Mouse (Mus musculus): ENCODE measurements around the gene Pcsk1n. TPM values are rescaled to one million over a fixed set of nuclear protein-coding genes. Genes with fewer than 3 reads are reported as not detected.

Gene Pcsk1n
- polyA plus RNA-seq, 1 experiment from 2014 or later, result 17.5 TPM

DNA sequence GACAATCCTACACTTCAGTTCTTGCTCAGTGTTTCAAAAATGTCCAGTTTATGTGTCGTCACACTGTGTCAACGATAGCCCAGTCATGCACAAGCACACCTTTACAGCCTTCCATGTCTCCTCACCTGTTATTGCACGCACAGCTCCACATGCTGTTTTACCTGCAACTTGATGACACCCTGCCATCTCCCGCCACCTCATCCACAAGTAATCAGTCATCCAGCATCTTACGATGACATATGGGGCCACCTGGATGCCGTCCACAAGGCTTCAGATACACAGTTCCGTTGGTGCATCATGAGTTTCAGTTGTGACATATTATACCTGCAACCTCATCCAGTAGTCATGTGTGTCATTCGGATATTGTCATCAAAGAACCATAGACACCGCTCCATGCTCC, 39.2 kb downstream of the Pcsk1n start:
- no peak overlapping the region for H3K9ac ChIP-seq (ENCODE audit: low read depth, low read length)
- ATAC-seq, result no peak
- H3K27me3 ChIP-seq (replicated peaks; ENCODE audit: control insufficient read depth, insufficient read depth, low read length), result no peaks in the 10 kb centered on the region
- no peak overlapping the region for H3K27ac ChIP-seq (ENCODE audit: low read depth, low read length)
- H3K4me2 ChIP-seq (replicated peaks; ENCODE audit: low read depth), result no peak overlapping the region
- H3K9me3 ChIP-seq (ENCODE audit: control insufficient read depth), result no peaks in the 10 kb centered on the region
- H3K4me3 ChIP-seq (ENCODE audit: low read depth, low read length), result no peak overlapping the region
- H3K36me3 ChIP-seq (ENCODE audit: control insufficient read depth, insufficient read depth), result no peaks in the 10 kb centered on the region
- 87% methylated on average over 9 of the region's 9 CpGs for WGBS
- no peaks in the 10 kb centered on the region for H3K4me1 ChIP-seq (replicated peaks; ENCODE audit: control insufficient read depth, insufficient read depth, low read length)
- TF ChIP-seq CTCF (IDR thresholded peaks at IDR 0.05; ENCODE audit: low read depth), result no peak

- TF ChIP-seq CTCF (IDR thresholded peaks at IDR 0.05; ENCODE audit: low read depth), result no peak
- no peaks in the 10 kb centered on the region for H3K36me3 ChIP-seq (ENCODE audit: control insufficient read depth, insufficient read depth)
- no peak overlapping the region for H3K9ac ChIP-seq (ENCODE audit: low read depth, low read length)
- H3K9me3 ChIP-seq (ENCODE audit: control insufficient read depth), result no peaks in the 10 kb centered on the region
- no peak for ATAC-seq
- H3K4me1 ChIP-seq (replicated peaks; ENCODE audit: control insufficient read depth, insufficient read depth, low read length), result no peaks in the 10 kb centered on the region
- no peak overlapping the region for H3K4me2 ChIP-seq (replicated peaks; ENCODE audit: low read depth)
- H3K27me3 ChIP-seq (replicated peaks; ENCODE audit: control insufficient read depth, insufficient read depth, low read length), result no peaks in the 10 kb centered on the region
- no peak overlapping the region for H3K27ac ChIP-seq (ENCODE audit: low read depth, low read length)
- no peak overlapping the region for H3K4me3 ChIP-seq (ENCODE audit: low read depth, low read length)
- WGBS, result 63% methylated on average over 7 of the region's 7 CpGs
Observed at GRCm38 (mm10) chrX:7963829-7964626, 44.4 kb downstream of the Pcsk1n start.

DNA sequence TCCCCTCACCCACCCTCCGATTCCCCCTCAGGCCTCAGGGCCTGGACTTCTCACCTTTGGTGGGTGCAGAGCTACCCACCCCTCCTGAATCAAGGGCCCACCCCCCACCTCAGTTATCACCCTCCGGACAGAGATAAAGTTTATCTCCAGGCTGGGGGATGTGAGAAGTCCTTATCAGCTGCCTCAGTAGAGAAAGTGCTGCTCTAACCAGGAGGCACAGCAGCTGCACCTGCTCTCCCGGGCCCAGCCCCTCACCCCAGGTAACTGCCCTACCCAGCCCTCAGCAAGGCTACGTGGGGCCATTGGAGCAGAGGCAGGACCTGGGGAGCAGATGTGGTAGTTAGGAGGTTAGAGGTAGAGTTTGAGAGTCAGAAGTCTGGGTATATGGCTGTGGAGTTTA, 46.5 kb downstream of the Pcsk1n start:
- Histone ChIP-seq H3K9me3 (ENCODE audit: control insufficient read depth) (no peaks in the 10 kb centered on the region), H3K4me3 (ENCODE audit: low read depth, low read length) (no peak overlapping the region), H3K27ac (ENCODE audit: low read depth, low read length) (no peak overlapping the region), H3K36me3 (ENCODE audit: control insufficient read depth, insufficient read depth) (no peaks in the 10 kb centered on the region), H3K27me3 (replicated peaks; ENCODE audit: control insufficient read depth, insufficient read depth, low read length) (no peaks in the 10 kb centered on the region), H3K4me1 (replicated peaks; ENCODE audit: control insufficient read depth, insufficient read depth, low read length) (no peaks in the 10 kb centered on the region), H3K9ac (ENCODE audit: low read depth, low read length) (no peak overlapping the region), H3K4me2 (replicated peaks; ENCODE audit: low read depth) (no peak overlapping the region)
- no peak for TF ChIP-seq CTCF (IDR thresholded peaks at IDR 0.05; ENCODE audit: low read depth)
- whole genome bisulfite sequencing, result 44% methylated on average over 4 of the region's 4 CpGs
- ATAC-seq, result no peak

GRCm38 (mm10) chrX:7967596-7968201, 48.1 kb downstream of the Pcsk1n start:
- H3K9ac ChIP-seq (ENCODE audit: low read depth, low read length), result no peak overlapping the region
- TF ChIP-seq CTCF (IDR thresholded peaks at IDR 0.05; ENCODE audit: low read depth), result no peak
- no peak overlapping the region for H3K27ac ChIP-seq (ENCODE audit: low read depth, low read length)
- no peak overlapping the region for H3K4me2 ChIP-seq (replicated peaks; ENCODE audit: low read depth)
- H3K36me3 ChIP-seq (ENCODE audit: control insufficient read depth, insufficient read depth), result no peaks in the 10 kb centered on the region
- no peaks in the 10 kb centered on the region for H3K27me3 ChIP-seq (replicated peaks; ENCODE audit: control insufficient read depth, insufficient read depth, low read length)
- no peak for ATAC-seq
- no peak overlapping the region for H3K4me3 ChIP-seq (ENCODE audit: low read depth, low read length)
- no peaks in the 10 kb centered on the region for H3K4me1 ChIP-seq (replicated peaks; ENCODE audit: control insufficient read depth, insufficient read depth, low read length)
- H3K9me3 ChIP-seq (ENCODE audit: control insufficient read depth), result no peaks in the 10 kb centered on the region
- 78% methylated on average over 8 of the region's 9 CpGs for WGBS

DNA sequence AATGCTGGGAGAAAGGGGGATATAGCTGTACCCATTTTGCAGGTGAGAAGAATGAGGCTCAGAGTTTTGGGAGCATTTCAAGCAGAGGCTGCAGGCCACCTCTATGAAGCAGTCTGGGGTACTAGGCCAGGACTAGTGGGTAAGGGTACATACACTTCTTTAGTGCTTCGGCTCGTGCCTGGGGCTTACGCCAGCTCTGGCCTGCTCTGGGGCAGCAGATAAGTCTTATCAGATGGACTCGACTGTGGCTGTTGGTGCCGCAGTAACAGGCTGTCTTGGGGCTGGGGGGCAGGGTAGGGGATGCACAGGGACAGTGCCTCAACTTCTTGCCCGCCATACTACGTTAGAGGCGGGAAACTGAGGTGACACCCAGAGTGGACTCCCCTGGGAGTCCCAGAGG, 48.6 kb downstream of the Pcsk1n start:
- no peak for ATAC-seq
- WGBS, result 73% methylated on average over 8 of the region's 8 CpGs

DNA sequence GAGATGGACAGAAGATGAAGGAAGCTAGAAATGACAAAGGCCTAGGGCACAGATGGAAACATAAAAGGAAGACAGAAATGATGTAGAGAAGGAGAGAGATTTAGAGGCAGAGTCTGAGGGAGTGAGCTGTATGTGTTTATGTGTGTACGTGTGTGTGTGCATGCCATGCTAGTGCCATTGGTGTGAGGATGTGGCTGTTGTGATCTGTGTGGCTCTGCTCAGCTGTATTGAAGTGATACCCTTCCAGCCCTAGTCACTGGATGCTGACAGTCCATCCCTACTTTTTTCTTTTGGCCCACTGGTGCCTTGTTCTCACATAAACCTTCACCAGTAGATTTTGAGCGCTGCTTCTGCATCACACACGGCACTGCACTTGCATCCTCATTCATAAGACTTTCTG, 49.3 kb downstream of the Pcsk1n start:
- H3K4me2 ChIP-seq (replicated peaks; ENCODE audit: low read depth), result no peak overlapping the region
- no peak for TF ChIP-seq CTCF (IDR thresholded peaks at IDR 0.05; ENCODE audit: low read depth)
- ATAC-seq, result no peak
- no peaks in the 10 kb centered on the region for H3K4me1 ChIP-seq (replicated peaks; ENCODE audit: control insufficient read depth, insufficient read depth, low read length)
- no peaks in the 10 kb centered on the region for H3K27me3 ChIP-seq (replicated peaks; ENCODE audit: control insufficient read depth, insufficient read depth, low read length)
- H3K9me3 ChIP-seq (ENCODE audit: control insufficient read depth), result no peaks in the 10 kb centered on the region
- H3K36me3 ChIP-seq (ENCODE audit: control insufficient read depth, insufficient read depth), result no peaks in the 10 kb centered on the region
- 87% methylated on average over 3 of the region's 3 CpGs for WGBS
- no peak overlapping the region for H3K9ac ChIP-seq (ENCODE audit: low read depth, low read length)
- H3K4me3 ChIP-seq (ENCODE audit: low read depth, low read length), result no peak overlapping the region
- H3K27ac ChIP-seq (ENCODE audit: low read depth, low read length), result no peak overlapping the region

More for the DNA sequence above, 48.6 kb downstream of the Pcsk1n start:
- no peak overlapping the region for H3K4me3 ChIP-seq (ENCODE audit: low read depth, low read length)
- H3K27me3 ChIP-seq (replicated peaks; ENCODE audit: control insufficient read depth, insufficient read depth, low read length), result no peaks in the 10 kb centered on the region
- H3K36me3 ChIP-seq (ENCODE audit: control insufficient read depth, insufficient read depth), result no peaks in the 10 kb centered on the region
- no peak for TF ChIP-seq CTCF (IDR thresholded peaks at IDR 0.05; ENCODE audit: low read depth)
- H3K9me3 ChIP-seq (ENCODE audit: control insufficient read depth), result no peaks in the 10 kb centered on the region
- H3K27ac ChIP-seq (ENCODE audit: low read depth, low read length), result no peak overlapping the region
- no peaks in the 10 kb centered on the region for H3K4me1 ChIP-seq (replicated peaks; ENCODE audit: control insufficient read depth, insufficient read depth, low read length)
- no peak overlapping the region for H3K4me2 ChIP-seq (replicated peaks; ENCODE audit: low read depth)
- H3K9ac ChIP-seq (ENCODE audit: low read depth, low read length), result no peak overlapping the region
